In the genomic region with DNA sequence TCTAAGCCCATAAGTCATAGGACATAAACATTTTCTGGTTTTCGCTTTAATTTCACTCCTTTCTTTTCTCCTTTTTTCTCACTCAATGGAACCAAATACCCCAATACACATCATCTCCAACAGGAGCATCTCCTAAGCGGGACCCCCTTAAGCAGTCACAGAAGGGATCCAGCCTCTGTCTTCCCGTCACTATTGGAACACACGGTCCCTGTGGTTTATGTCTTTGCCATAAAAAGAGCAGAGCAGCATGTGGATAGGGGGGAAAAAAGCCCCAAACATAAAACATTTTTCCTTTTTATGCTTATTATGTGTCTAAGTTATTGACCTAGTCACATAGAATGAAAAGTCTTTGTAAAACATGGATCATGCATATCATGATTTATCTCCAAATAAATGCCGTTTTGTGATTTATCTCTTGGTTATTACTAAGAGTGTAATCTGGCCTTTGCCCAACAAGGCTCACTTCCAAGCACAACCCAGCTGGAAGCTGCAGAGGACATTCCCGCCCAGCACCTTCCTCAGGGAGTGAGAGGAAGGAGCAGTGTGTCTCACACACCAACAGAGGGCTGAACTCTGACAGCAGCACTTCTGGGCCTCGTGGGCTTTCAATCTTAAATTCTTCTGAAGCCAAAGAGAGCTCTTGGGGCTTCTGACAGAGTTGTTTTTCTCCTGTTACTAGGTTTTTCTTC, we compare ENCODE assay signal across 9 mouse cellular contexts.
DNase-seq lines count a peak whose midpoint lies in the region; ATAC-seq lines count a peak whose summit lies in the region.
"Had no signal": no experiment of that assay in that cellular context is flagged by ENCODE, and none has a peak within 500 bp of the region (broad histone marks: within the 10 kb centered on the region; RNA-seq: fewer than 3 reads in every experiment).

No protein-coding gene starts in this region.

- H3K9me3 ChIP-seq in kidney, embryonic 14.5 days (ENCODE audit: control insufficient read depth, low read length) = no peaks in the 10 kb centered on the region
- H3K9me3 ChIP-seq in liver, embryonic 11.5 days (ENCODE audit: control insufficient read depth, low read length) = no peaks in the 10 kb centered on the region

- H3K9ac ChIP-seq in kidney, embryonic 14.5 days (ENCODE audit: low read depth, low read length) = no peak overlapping the region
- no peak overlapping the region for H3K9ac ChIP-seq in liver, embryonic 11.5 days (ENCODE audit: low read depth, low read length)

- H3K4me2 ChIP-seq in kidney, embryonic 14.5 days (replicated peaks; ENCODE audit: low read depth, low read length) = no peak overlapping the region
- no peak overlapping the region for H3K4me2 ChIP-seq in liver, embryonic 11.5 days

- H3K36me3 ChIP-seq in kidney, embryonic 14.5 days (ENCODE audit: control insufficient read depth, insufficient read depth, low read length) = no peaks in the 10 kb centered on the region
- H3K36me3 ChIP-seq in liver, embryonic 11.5 days (ENCODE audit: control insufficient read depth, insufficient read depth, low read length) = no peaks in the 10 kb centered on the region

- 61% methylated on average over 7 of the region's 7 CpGs for WGBS in kidney, embryonic 14.5 days
- WGBS in liver, embryonic 11.5 days = 73% methylated on average over 7 of the region's 7 CpGs

- H3K4me1 ChIP-seq in kidney, embryonic 14.5 days (ENCODE audit: control insufficient read depth, insufficient read depth, low read length) = no peaks in the 10 kb centered on the region
- no peaks in the 10 kb centered on the region for H3K4me1 ChIP-seq in liver, embryonic 11.5 days (replicated peaks; ENCODE audit: control insufficient read depth, insufficient read depth, low read length)

- ATAC-seq in kidney, embryonic 14.5 days (ENCODE audit: low FRiP score, low TSS enrichment) = peak; percentile 95
- ATAC-seq in liver, embryonic 11.5 days (replicated peaks; ENCODE audit: low FRiP score) = no peak

- no peak overlapping the region for H3K4me3 ChIP-seq in kidney, embryonic 14.5 days (ENCODE audit: low read length)
- H3K4me3 ChIP-seq in liver, embryonic 11.5 days (ENCODE audit: low read depth, low read length) = no peak overlapping the region

- H3K27ac ChIP-seq in kidney, embryonic 14.5 days (ENCODE audit: low read depth, low read length) = no peak overlapping the region
- no peak overlapping the region for H3K27ac ChIP-seq in liver, embryonic 11.5 days (ENCODE audit: low read depth, low read length)

- DNase-seq in kidney, adult 8-10 months = no peak
- DNase-seq in urinary bladder, postnatal 25 days (ENCODE audit: low spot score) = peak; percentile 12
- no peak for DNase-seq in urinary bladder, adult 2 months (ENCODE audit: low spot score)
- DNase-seq in heart, postnatal 4 days = peak; percentile 14
- no peak for DNase-seq in embryo, embryonic 10 days (ENCODE audit: low spot score)
- DNase-seq in liver, embryonic 11.5 days (ENCODE audit: low spot score) = no peak
- DNase-seq: cerebellum, adult 8-10 months; thymus, postnatal 14 days had no signal

- no peaks in the 10 kb centered on the region for H3K27me3 ChIP-seq in kidney, embryonic 14.5 days (ENCODE audit: control insufficient read depth, insufficient read depth, low read length)
- no peaks in the 10 kb centered on the region for H3K27me3 ChIP-seq in liver, embryonic 11.5 days (replicated peaks; ENCODE audit: control insufficient read depth, insufficient read depth, low read length)

Comparison
In these comparisons a context has a peak if more than half of its experiments do, and no peak if none do; other contexts are left out.
1. DNase-seq: peak in urinary bladder, postnatal 25 days (single experiment) and heart, postnatal 4 days (single experiment); none in kidney, adult 8-10 months (0 of 2), urinary bladder, adult 2 months (single experiment), embryo, embryonic 10 days (single experiment) and liver, embryonic 11.5 days (single experiment).